Mouse (Mus musculus) urinary bladder, postnatal 25 days (tissue): ENCODE measurements at regions not wholly inside any gene's neighbourhood (a gene's known extent, or its start where the extent isn't known, plus 50 kb on each side); places are given as distances from the start of the nearest gene placed in this dataset.

ENCODE experiments used
- DNase-seq: peaks from one replicate; pipeline ENCODE4 v3.0.0; 2022; ENCODE audit warnings: low spot score

- DNase-seq, result no peak
Observed at GRCm38 (mm10) chr14:54185265-54185830, 68.6 kb downstream of the Dad1 start.

GRCm38 (mm10) chr14:54183873-54184272, 70.0 kb downstream of the Dad1 start:
- no peak for DNase-seq

GRCm38 (mm10) chr14:54182838-54183237, 71.1 kb downstream of the Dad1 start:
- no peak for DNase-seq

GRCm38 (mm10) chr14:54181306-54181705, 72.6 kb downstream of the Dad1 start:
- DNase-seq, result no peak

- no peak for DNase-seq
Observed at GRCm38 (mm10) chr14:54180754-54181153, 73.2 kb downstream of the Dad1 start.

- DNase-seq, result no peak
Observed at GRCm38 (mm10) chr14:54180271-54180670, 73.6 kb downstream of the Dad1 start.

- no peak for DNase-seq
Observed at GRCm38 (mm10) chr14:54178856-54179255, 75.0 kb downstream of the Dad1 start.

GRCm38 (mm10) chr14:54176469-54176868, 77.4 kb downstream of the Dad1 start:
- DNase-seq, result no peak

- no peak for DNase-seq
Observed at GRCm38 (mm10) chr14:54175476-54175875, 78.4 kb downstream of the Dad1 start.

GRCm38 (mm10) chr14:54173316-54173715, 80.6 kb downstream of the Dad1 start:
- no peak for DNase-seq

GRCm38 (mm10) chr14:54169254-54169653, 84.7 kb downstream of the Dad1 start:
- no peak for DNase-seq

GRCm38 (mm10) chr14:54168414-54168931, 85.4 kb downstream of the Dad1 start:
- DNase-seq, result no peak

- DNase-seq, result no peak
Observed at GRCm38 (mm10) chr14:54166057-54166456, 87.8 kb downstream of the Dad1 start.

- DNase-seq, result no peak
Observed at GRCm38 (mm10) chr14:54164874-54165273, 89.0 kb downstream of the Dad1 start.

GRCm38 (mm10) chr14:54161916-54162315, 92.0 kb downstream of the Dad1 start:
- DNase-seq, result no peak

- no peak for DNase-seq
Observed at GRCm38 (mm10) chr14:54161206-54161605, 92.7 kb downstream of the Dad1 start.

- DNase-seq, result no peak
Observed at GRCm38 (mm10) chr14:54159816-54160215, 94.1 kb downstream of the Dad1 start.

- no peak for DNase-seq
Observed at GRCm38 (mm10) chr14:54158214-54158965, 95.5 kb downstream of the Dad1 start.

- no peak for DNase-seq
Observed at GRCm38 (mm10) chr14:54156536-54156935, 97.4 kb downstream of the Dad1 start.

GRCm38 (mm10) chr14:54152485-54153235, 101.2 kb downstream of the Dad1 start:
- peak; percentile 83 for DNase-seq

GRCm38 (mm10) chr14:54151921-54152320, 102.0 kb downstream of the Dad1 start:
- no peak for DNase-seq

- no peak for DNase-seq
Observed at GRCm38 (mm10) chr14:54151272-54151671, 102.6 kb downstream of the Dad1 start.

- no peak for DNase-seq
Observed at GRCm38 (mm10) chr14:54150221-54150620, 103.7 kb downstream of the Dad1 start.
